Mouse (Mus musculus) heart, embryonic 14.5 days (tissue): ENCODE measurements at regions not wholly inside any gene's neighbourhood (a gene's known extent, or its start where the extent isn't known, plus 50 kb on each side); places are given as distances from the start of the nearest gene placed in this dataset.

Experiments used
- ATAC-seq: fragments of 200-750 bp; cut with Nextera tagmentation; 2 replicates; pipeline ENCODE4 v1.8.0; 2017; ENCODE audit warnings: low read depth, moderate TSS enrichment; ENCODE audit not compliant: insufficient number of reproducible peaks, insufficient read depth, low FRiP score
- H3K27ac ChIP-seq, 2 experiments: fragments of 200-500 bp in 1 of 2; fragments of 300-500 bp in 1 of 2; sonication (generic) in 1 of 2; replicated peaks in 1 of 2; 2 replicates each; pipeline ENCODE4 v1.5.1; 2012 to 2014; ENCODE audit warnings: low read depth in 2 of 2, low read length in 2 of 2, control low read depth in 1 of 2, mild to moderate bottlenecking in 1 of 2, mixed read lengths in 1 of 2; ENCODE audit not compliant: control insufficient read depth in 1 of 2, insufficient read depth in 1 of 2
- H3K27me3 ChIP-seq: fragments of 300-500 bp; sonication (generic); 2 replicates; pipeline ENCODE4 v1.6.1; 2014; ENCODE audit warnings: mild to moderate bottlenecking, low read length, control low read depth; ENCODE audit not compliant: control insufficient read depth, insufficient read depth
- H3K36me3 ChIP-seq: fragments of 300-500 bp; sonication (generic); 2 replicates; pipeline ENCODE4 v1.6.1; 2014; ENCODE audit warnings: mild to moderate bottlenecking, control low read depth, low read length, mixed read lengths; ENCODE audit not compliant: control insufficient read depth, insufficient read depth
- H3K4me1 ChIP-seq, 2 experiments: fragments of 200-500 bp in 1 of 2; fragments of 300-500 bp in 1 of 2; sonication (generic) in 1 of 2; 2 replicates each; pipeline ENCODE4 v1.6.1; 2012 to 2014; ENCODE audit warnings: low read length in 2 of 2, control low read depth in 1 of 2, mixed read lengths in 1 of 2; ENCODE audit not compliant: control insufficient read depth in 2 of 2, insufficient read depth in 2 of 2
- H3K4me2 ChIP-seq: fragments of 300-500 bp; sonication (generic); 2 replicates; pipeline ENCODE4 v1.6.1; 2014; ENCODE audit warnings: mild to moderate bottlenecking, low read length
- H3K4me3 ChIP-seq, 2 experiments: fragments of 200-500 bp in 1 of 2; fragments of 300-500 bp in 1 of 2; sonication (generic) in 1 of 2; 2 replicates each; pipeline ENCODE4 v1.5.1; 2012 to 2014; ENCODE audit warnings: low read length in 2 of 2, mild to moderate bottlenecking in 2 of 2, control low read depth in 1 of 2, low read depth in 1 of 2, moderate library complexity in 1 of 2; ENCODE audit not compliant: control insufficient read depth in 1 of 2, insufficient read depth in 1 of 2
- H3K9ac ChIP-seq: fragments of 300-500 bp; sonication (generic); 2 replicates; pipeline ENCODE4 v1.6.1; 2014; ENCODE audit warnings: mild to moderate bottlenecking, low read length
- H3K9me3 ChIP-seq: fragments of 300-500 bp; sonication (generic); 2 replicates; pipeline ENCODE4 v1.6.1; 2016; ENCODE audit warnings: low read length, control low read depth; ENCODE audit not compliant: control insufficient read depth
- WGBS: fragments of 180-500 bp; shearing (Covaris S2); extraction: QIAGEN DNeasy Blood & Tissue Kit; methylation state at CpG from one replicate; pipeline ENCODE4 v1.1.7; 2014; 5-methylcytosine and 5-hydroxymethylcytosine counted together

- Histone ChIP-seq H3K36me3 (no peaks in the 10 kb centered on the region), H3K4me3 (no peak overlapping the region), H3K4me1 (no peaks in the 10 kb centered on the region), H3K4me2 (no peak overlapping the region), H3K9ac (no peak overlapping the region), H3K27me3 (no peaks in the 10 kb centered on the region), H3K27ac (no peak overlapping the region), H3K9me3 (no peaks in the 10 kb centered on the region)
- ATAC-seq = no peak
- WGBS = 81% methylated on average over 1 of the region's 1 CpGs
Measured at GRCm38 (mm10) chr10:111755964-111756363, 216.5 kb upstream of the Krr1 start.

GRCm38 (mm10) chr10:111756528-111756927 lies 215.9 kb upstream of the Krr1 start:
- no peak for ATAC-seq
- Histone ChIP-seq H3K4me1 (no peaks in the 10 kb centered on the region), H3K4me3 (no peak overlapping the region), H3K4me2 (no peak overlapping the region), H3K9me3 (no peaks in the 10 kb centered on the region), H3K9ac (no peak overlapping the region), H3K36me3 (no peaks in the 10 kb centered on the region), H3K27me3 (no peaks in the 10 kb centered on the region), H3K27ac (no peak overlapping the region)
- WGBS = 92% methylated on average over 5 of the region's 5 CpGs

DNA sequence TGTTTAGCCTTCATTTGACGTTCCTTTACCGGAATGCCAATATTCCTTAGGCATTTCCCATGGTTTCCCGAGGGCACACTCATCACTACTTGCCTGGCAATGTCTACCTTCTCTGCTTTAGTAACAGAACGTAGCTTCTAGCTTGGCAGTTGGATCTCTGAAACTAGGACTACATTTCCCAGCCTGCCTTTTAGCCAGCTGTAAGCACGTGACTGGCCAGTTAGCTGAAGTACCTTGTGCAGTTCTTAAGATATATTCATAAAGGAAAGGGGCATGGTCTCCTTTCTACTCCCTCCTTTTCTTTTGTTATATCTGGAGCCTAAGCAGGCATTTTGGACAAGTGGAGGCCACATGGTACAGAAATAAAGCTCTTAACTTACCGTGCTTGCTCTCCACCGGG lies 214.8 kb upstream of the Krr1 start:
- no peak overlapping the region for H3K4me2 ChIP-seq
- no peak overlapping the region for H3K9ac ChIP-seq
- no peaks in the 10 kb centered on the region for H3K4me1 ChIP-seq
- H3K27me3 ChIP-seq = no peaks in the 10 kb centered on the region
- no peak overlapping the region for H3K27ac ChIP-seq
- H3K4me3 ChIP-seq = no peak overlapping the region
- no peaks in the 10 kb centered on the region for H3K36me3 ChIP-seq
- H3K9me3 ChIP-seq = no peaks in the 10 kb centered on the region
- no peak for ATAC-seq
- WGBS = 77% methylated on average over 7 of the region's 7 CpGs

DNA sequence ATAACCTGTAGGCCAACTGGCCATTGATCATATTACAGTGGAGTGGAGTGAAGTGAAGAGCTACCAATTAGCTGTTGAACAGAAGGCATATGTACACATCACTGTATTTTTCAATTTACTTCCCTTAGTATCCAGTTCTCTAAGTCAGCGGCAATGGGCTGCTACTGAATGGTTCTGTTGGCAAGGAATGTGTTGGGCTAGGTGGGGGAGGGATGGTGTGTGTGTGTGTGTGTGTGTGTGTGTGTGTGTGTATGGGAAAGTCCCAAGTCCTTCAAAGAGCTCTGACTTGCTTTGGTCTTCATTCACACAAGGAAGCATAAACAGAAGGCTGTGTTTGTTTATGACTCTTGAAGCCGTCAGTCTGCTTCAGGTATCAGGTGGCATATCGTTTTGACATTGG lies 213.0 kb upstream of the Krr1 start:
- no peak overlapping the region for H3K4me3 ChIP-seq
- H3K9me3 ChIP-seq = no peaks in the 10 kb centered on the region
- H3K36me3 ChIP-seq = no peaks in the 10 kb centered on the region
- H3K4me1 ChIP-seq = no peaks in the 10 kb centered on the region
- WGBS = 75% methylated on average over 3 of the region's 3 CpGs
- no peak overlapping the region for H3K9ac ChIP-seq
- no peaks in the 10 kb centered on the region for H3K27me3 ChIP-seq
- H3K4me2 ChIP-seq = no peak overlapping the region
- ATAC-seq = no peak
- H3K27ac ChIP-seq = no peak overlapping the region

DNA sequence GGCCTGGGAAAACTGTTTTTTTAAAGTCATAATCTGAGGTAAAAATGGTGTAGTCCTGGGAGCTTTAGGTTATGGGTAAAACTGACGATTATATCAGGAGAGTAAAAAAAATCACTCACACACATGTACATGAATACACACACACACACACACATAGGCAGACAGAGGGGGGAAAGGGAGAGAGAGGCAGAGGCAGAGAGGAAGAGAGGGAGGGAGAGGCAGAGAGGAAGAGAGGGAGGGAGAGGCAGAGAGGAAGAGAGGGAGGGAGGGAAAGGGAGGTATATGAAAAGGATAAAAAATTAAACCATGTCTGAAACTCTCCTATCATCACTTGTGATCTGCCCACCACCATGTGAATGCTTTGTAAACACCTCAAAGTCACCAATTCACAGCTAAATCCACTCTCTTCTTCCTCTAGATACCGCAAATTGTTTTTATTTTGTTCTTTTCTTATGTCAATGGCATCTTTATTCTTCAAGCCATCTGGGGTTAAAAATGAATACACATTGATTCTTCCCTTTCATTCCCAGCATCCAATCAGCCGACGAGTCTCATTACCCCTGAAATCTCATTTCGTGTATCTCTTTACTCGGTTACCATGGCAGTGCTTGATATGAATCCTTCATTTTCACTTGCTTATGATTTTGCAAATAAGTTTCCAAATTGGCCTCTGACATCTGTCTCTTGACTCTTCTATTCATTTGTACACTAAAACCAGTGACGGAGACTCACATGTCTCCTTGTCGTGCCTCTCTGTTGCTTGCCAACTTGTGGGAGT lies 209.5 kb upstream of the Krr1 start:
- no peaks in the 10 kb centered on the region for H3K9me3 ChIP-seq
- no peak overlapping the region for H3K4me2 ChIP-seq
- H3K36me3 ChIP-seq = no peaks in the 10 kb centered on the region
- 82% methylated on average over 8 of the region's 8 CpGs for WGBS
- no peaks in the 10 kb centered on the region for H3K27me3 ChIP-seq
- ATAC-seq = no peak
- no peak overlapping the region for H3K9ac ChIP-seq
- no peak overlapping the region for H3K27ac ChIP-seq
- H3K4me3 ChIP-seq = no peak overlapping the region
- no peaks in the 10 kb centered on the region for H3K4me1 ChIP-seq

DNA sequence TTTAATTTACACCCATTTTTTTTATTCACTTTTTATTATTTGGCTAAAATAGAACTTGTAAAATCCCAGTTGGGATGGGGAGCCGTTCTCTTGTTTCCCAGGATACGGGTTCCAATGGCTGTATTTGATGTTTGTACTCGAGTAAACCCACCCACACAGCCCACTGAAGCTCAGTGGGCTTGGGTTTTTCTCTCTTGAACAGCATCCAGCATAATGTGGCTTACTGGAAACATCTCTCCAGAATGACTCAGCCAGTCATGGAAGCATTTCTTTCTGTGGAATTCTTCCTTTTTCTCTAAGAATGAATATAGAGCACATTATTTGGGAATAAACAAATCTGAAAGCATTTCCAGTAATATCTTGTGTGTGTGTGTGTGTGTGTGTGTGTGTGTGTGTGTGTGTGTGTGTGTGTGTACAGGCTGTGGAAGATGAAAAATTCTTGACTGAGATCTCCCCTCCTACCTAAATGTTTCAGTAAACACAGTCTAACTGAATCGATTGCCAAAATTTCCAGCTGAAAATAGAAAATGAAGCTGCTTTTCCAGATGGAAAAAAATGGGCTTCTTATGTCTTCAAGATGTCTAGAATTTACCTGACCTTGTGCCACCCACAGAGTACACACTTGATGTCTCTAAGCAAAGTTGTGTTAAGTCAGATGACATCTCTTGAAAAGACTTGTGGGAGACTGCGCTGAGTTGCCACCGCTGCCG lies 205.3 kb upstream of the Krr1 start:
- no peaks in the 10 kb centered on the region for H3K9me3 ChIP-seq
- H3K27me3 ChIP-seq = no peaks in the 10 kb centered on the region
- ATAC-seq = no peak
- no peak overlapping the region for H3K9ac ChIP-seq
- H3K4me3 ChIP-seq = no peak overlapping the region
- H3K36me3 ChIP-seq = no peaks in the 10 kb centered on the region
- peaks cover 8 to 21% of the 10 kb centered on the region in 2 experiments for H3K4me1 ChIP-seq
- WGBS = 89% methylated on average over 7 of the region's 7 CpGs
- no peak overlapping the region for H3K27ac ChIP-seq
- no peak overlapping the region for H3K4me2 ChIP-seq

- Histone ChIP-seq H3K4me1 (peaks cover 8 to 21% of the 10 kb centered on the region in 2 experiments), H3K27me3 (no peaks in the 10 kb centered on the region), H3K9me3 (no peaks in the 10 kb centered on the region), H3K4me3 (no peak overlapping the region), H3K9ac (no peak overlapping the region), H3K36me3 (no peaks in the 10 kb centered on the region), H3K27ac (no peak overlapping the region), H3K4me2 (no peak overlapping the region)
- no peak for ATAC-seq
- WGBS = 81% methylated on average over 14 of the region's 14 CpGs
Measured at GRCm38 (mm10) chr10:111767813-111768455, 204.5 kb upstream of the Krr1 start.
